Mouse (Mus musculus): Measurements from ENCODE around the gene Ube2f.

DNA sequence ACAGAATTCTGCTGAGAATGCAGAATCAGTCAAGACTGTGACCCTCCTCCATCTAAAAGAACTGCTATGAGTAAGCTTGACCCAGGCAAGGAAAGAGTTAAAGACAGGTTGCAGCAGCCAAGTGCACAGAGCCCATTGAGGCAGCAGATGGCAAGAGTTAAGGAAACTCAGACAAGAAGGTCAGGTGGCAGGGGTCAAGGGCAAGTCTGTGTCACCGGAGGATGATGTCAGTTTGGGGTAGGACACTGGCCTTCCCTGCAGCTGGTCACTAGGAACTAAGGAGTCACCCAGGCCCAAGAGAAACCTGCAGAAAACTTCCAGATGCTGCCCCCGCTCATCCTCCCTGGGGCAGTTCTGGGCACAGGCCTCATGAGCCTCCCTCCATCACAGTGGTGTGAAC, 74.5 kb downstream of the Ube2f start:
- TF ChIP-seq CTCF (IDR thresholded peaks at IDR 0.05; ENCODE audit: low read depth, low read length), result no peak
- no peak for TF ChIP-seq POLR2A (IDR thresholded peaks at IDR 0.05; ENCODE audit: extremely low read depth, insufficient read depth, low read length)
